Mouse (Mus musculus) embryonic facial prominence, embryonic 14.5 days (tissue): ENCODE results near the gene Aldh8a1. TPM values are rescaled to one million over a fixed set of nuclear protein-coding genes. Genes with fewer than 3 reads are reported as not detected.

ENCODE experiments used
- ATAC-seq: fragments of 200-750 bp; cut with Nextera tagmentation; 2 replicates; pipeline ENCODE4 v1.8.0; 2017; ENCODE audit warnings: low read depth, moderate number of reproducible peaks, moderate TSS enrichment
- DNase-seq: peaks from one replicate; pipeline ENCODE4 v3.0.0-alpha.2; 2015; ENCODE audit warnings: low spot score
- H3K27ac ChIP-seq: fragments of 300-500 bp; sonication (generic); replicated peaks from 2 replicates; pipeline ENCODE4 v1.5.1; 2014; ENCODE audit warnings: low read depth, mild to moderate bottlenecking, low read length, moderate library complexity
- H3K27me3 ChIP-seq: fragments of 300-500 bp; sonication (generic); replicated peaks from 2 replicates; pipeline ENCODE4 v1.6.1; 2014; ENCODE audit warnings: low read length; ENCODE audit not compliant: control insufficient read depth, insufficient read depth
- H3K36me3 ChIP-seq: fragments of 300-500 bp; sonication (generic); 2 replicates; pipeline ENCODE4 v1.6.1; 2014; ENCODE audit warnings: low read length, mixed read lengths; ENCODE audit not compliant: control insufficient read depth, insufficient read depth
- H3K4me1 ChIP-seq: fragments of 300-500 bp; sonication (generic); 2 replicates; pipeline ENCODE4 v1.6.1; 2014; ENCODE audit warnings: antibody characterized with exemption, low read length; ENCODE audit not compliant: control insufficient read depth, insufficient read depth
- H3K4me2 ChIP-seq: fragments of 300-500 bp; sonication (generic); 2 replicates; pipeline ENCODE4 v1.6.1; 2014; ENCODE audit warnings: low read depth, mild to moderate bottlenecking, low read length, moderate library complexity, mixed read lengths
- H3K4me3 ChIP-seq: fragments of 300-500 bp; sonication (generic); 2 replicates; pipeline ENCODE4 v1.5.1; 2014; ENCODE audit warnings: low read depth, mild to moderate bottlenecking, low read length
- H3K9ac ChIP-seq: fragments of 300-500 bp; sonication (generic); 2 replicates; pipeline ENCODE4 v1.6.1; 2014; ENCODE audit warnings: low read depth, mild to moderate bottlenecking, low read length, moderate library complexity, mixed read lengths
- H3K9me3 ChIP-seq: fragments of 300-500 bp; sonication (generic); 2 replicates; pipeline ENCODE4 v1.6.1; 2016; ENCODE audit warnings: low read length; ENCODE audit not compliant: control insufficient read depth
- whole genome bisulfite sequencing: fragments of 180-500 bp; shearing (Covaris S2); extraction: QIAGEN DNeasy Blood & Tissue Kit; methylation state at CpG from one replicate; pipeline ENCODE4 v1.1.7; 2014; 5-methylcytosine and 5-hydroxymethylcytosine counted together
- polyA plus RNA-seq: library from polyadenylated mRNA; unstranded; fragments of >200 nt; fragmentation: Nextera tagmentation; extraction: Ambion mirVana; gene quantifications from 2 replicates; pipeline ENCODE4 v1.2.1, GENCODE M21; 2014

Aldh8a1 gene
- polyA plus RNA-seq, 1 experiment from 2014 or later: not detected

GRCm38 (mm10) chr10:21420457-21421424, 43.6 kb downstream of the Aldh8a1 start:
- no peak overlapping the region for H3K27ac ChIP-seq
- ATAC-seq: no peak
- H3K4me2 ChIP-seq: no peak overlapping the region
- H3K4me3 ChIP-seq: no peak overlapping the region
- no peaks in the 10 kb centered on the region for H3K27me3 ChIP-seq
- DNase-seq: no peak
- H3K9ac ChIP-seq: no peak overlapping the region
- H3K9me3 ChIP-seq: no peaks in the 10 kb centered on the region
- no peaks in the 10 kb centered on the region for H3K36me3 ChIP-seq
- WGBS: 64% methylated on average over 24 of the region's 24 CpGs
- H3K4me1 ChIP-seq: no peaks in the 10 kb centered on the region

DNA sequence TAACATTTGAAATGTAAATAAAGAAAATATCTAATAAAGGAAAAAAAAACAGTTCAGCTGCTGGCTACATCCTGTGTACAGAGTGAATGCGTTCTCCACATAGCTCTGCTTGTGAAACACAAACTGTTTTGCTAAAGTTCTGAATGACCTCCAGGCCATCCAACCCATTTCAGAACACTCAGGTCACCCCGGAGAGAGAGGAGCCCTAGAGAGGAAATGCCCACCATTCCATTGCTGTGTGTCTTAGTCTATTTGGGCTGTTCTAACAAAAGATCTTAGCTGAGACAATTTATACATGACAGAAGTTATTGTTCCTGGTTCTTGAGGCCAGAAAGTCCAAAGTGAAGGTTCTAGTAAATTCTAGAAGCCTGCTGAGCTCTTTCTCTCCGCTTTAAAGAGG, 49.4 kb downstream of the Aldh8a1 start:
- H3K4me1 ChIP-seq: no peaks in the 10 kb centered on the region
- H3K9ac ChIP-seq: no peak overlapping the region
- no peak overlapping the region for H3K27ac ChIP-seq
- no peaks in the 10 kb centered on the region for H3K9me3 ChIP-seq
- H3K4me2 ChIP-seq: no peak overlapping the region
- H3K27me3 ChIP-seq: no peaks in the 10 kb centered on the region
- 56% methylated on average over 3 of the region's 3 CpGs for WGBS
- H3K36me3 ChIP-seq: no peaks in the 10 kb centered on the region
- DNase-seq (no peak), ATAC-seq (no peak)
- H3K4me3 ChIP-seq: no peak overlapping the region

DNA sequence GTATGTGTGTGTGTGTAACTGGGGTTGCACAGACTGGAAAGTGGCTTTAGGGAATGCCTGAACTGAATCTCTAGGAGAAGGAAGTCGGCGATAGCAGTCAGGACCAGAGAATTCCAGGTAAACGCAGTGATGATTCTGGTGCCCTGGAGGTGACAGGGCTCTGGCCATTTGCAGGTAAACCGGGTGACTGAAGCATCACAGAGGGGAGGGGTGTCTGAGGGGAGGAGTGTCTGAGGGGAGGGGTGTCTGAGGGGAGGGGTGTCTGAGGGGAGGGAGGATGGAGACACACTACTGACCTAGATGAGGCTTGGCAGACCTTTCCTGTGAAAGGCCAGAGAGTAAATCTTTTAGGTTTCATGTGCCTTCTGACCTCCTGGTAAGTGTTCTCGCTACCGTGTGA, 50.9 kb downstream of the Aldh8a1 start:
- no peak overlapping the region for H3K4me2 ChIP-seq
- no peak for ATAC-seq
- WGBS: 70% methylated on average over 6 of the region's 6 CpGs

GRCm38 (mm10) chr10:21439268-21439667, 62.2 kb downstream of the Aldh8a1 start:
- Histone ChIP-seq H3K27me3 (no peaks in the 10 kb centered on the region), H3K9me3 (no peaks in the 10 kb centered on the region), H3K9ac (no peak overlapping the region), H3K4me1 (peaks cover 19% of the 10 kb centered on the region; the same call in 1 of the 2 replicates), H3K36me3 (no peaks in the 10 kb centered on the region), H3K4me3 (no peak overlapping the region), H3K4me2 (no peak overlapping the region), H3K27ac (no peak overlapping the region)
- DNase-seq: no peak
- 66% methylated on average over 1 of the region's 1 CpGs for WGBS
- no peak for ATAC-seq

More for the DNA sequence above, 50.9 kb downstream of the Aldh8a1 start:
- no peaks in the 10 kb centered on the region for H3K27me3 ChIP-seq
- no peak overlapping the region for H3K4me3 ChIP-seq
- H3K27ac ChIP-seq: no peak overlapping the region
- no peak for DNase-seq
- H3K36me3 ChIP-seq: no peaks in the 10 kb centered on the region
- H3K9me3 ChIP-seq: no peaks in the 10 kb centered on the region
- no peak overlapping the region for H3K9ac ChIP-seq
- H3K4me1 ChIP-seq: no peaks in the 10 kb centered on the region

DNA sequence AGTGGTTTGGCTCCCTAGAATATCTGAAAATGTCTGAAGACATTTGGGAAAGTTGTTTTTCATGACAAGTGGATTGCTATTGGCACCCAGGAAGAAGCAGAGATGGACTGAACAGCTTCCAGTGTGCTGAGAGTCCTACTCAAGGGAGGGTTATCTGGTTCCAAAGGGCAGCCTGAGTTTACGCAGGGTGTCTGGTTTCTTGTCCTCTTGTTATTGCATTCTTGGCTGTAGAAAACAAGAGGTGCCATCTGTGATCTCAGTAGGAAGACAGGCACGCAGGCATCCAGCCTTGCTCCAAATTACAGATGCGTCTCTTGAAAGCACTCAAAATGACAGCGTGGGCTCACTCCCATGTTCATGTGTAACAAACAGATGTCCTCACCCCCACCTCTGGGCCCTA, 63.9 kb downstream of the Aldh8a1 start:
- Histone ChIP-seq H3K27ac (no peak overlapping the region), H3K36me3 (no peaks in the 10 kb centered on the region), H3K27me3 (no peaks in the 10 kb centered on the region), H3K4me3 (no peak overlapping the region), H3K4me2 (no peak overlapping the region), H3K4me1 (peaks cover 22% of the 10 kb centered on the region; the same call in 1 of the 2 replicates), H3K9me3 (no peaks in the 10 kb centered on the region), H3K9ac (no peak overlapping the region)
- ATAC-seq (no peak), DNase-seq (no peak)
- WGBS: 52% methylated on average over 4 of the region's 4 CpGs

GRCm38 (mm10) chr10:21441690-21442089, 64.6 kb downstream of the Aldh8a1 start:
- DNase-seq (no peak), ATAC-seq (no peak)
- Histone ChIP-seq H3K4me1 (peaks cover 24% of the 10 kb centered on the region), H3K4me2 (no peak overlapping the region), H3K27me3 (no peaks in the 10 kb centered on the region), H3K4me3 (no peak overlapping the region), H3K9ac (no peak overlapping the region), H3K27ac (no peak overlapping the region), H3K9me3 (no peaks in the 10 kb centered on the region), H3K36me3 (no peaks in the 10 kb centered on the region)
- WGBS: 70% methylated on average over 4 of the region's 4 CpGs

GRCm38 (mm10) chr10:21443646-21444324, 66.7 kb downstream of the Aldh8a1 start:
- Histone ChIP-seq H3K36me3 (no peaks in the 10 kb centered on the region), H3K27ac (no peak overlapping the region), H3K9me3 (no peaks in the 10 kb centered on the region), H3K4me2 (no peak overlapping the region), H3K4me1 (peaks cover 29% of the 10 kb centered on the region), H3K9ac (no peak overlapping the region), H3K27me3 (no peaks in the 10 kb centered on the region), H3K4me3 (no peak overlapping the region)
- WGBS: 42% methylated on average over 8 of the region's 8 CpGs
- DNase-seq: no peak
- ATAC-seq: no peak

DNA sequence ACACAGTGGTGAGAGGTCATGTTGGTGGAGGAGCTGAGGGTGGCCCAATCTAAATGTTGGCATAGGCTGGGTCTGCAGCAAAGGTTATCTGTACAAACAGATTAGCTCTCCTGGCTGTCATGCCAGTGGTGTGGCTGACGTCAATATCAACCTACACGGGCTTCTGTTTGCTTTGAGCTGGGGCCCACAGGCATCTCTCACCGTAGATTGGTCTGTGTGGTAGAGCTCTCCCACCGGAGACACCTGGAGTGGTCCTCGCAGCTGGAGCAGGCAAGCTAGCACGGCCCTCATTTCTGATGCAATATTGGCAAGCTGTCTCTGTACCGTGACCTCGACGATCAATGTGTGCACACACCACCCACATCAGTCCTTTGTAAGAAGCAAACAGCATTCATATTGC, 67.3 kb downstream of the Aldh8a1 start:
- no peak for ATAC-seq
- no peak overlapping the region for H3K27ac ChIP-seq
- no peak overlapping the region for H3K9ac ChIP-seq
- no peaks in the 10 kb centered on the region for H3K27me3 ChIP-seq
- no peak overlapping the region for H3K4me2 ChIP-seq
- 69% methylated on average over 9 of the region's 9 CpGs for WGBS
- no peaks in the 10 kb centered on the region for H3K9me3 ChIP-seq
- DNase-seq: no peak
- H3K36me3 ChIP-seq: no peaks in the 10 kb centered on the region
- peaks cover 29% of the 10 kb centered on the region for H3K4me1 ChIP-seq
- H3K4me3 ChIP-seq: no peak overlapping the region
